Mouse (Mus musculus) hindbrain, embryonic 13.5 days (tissue): ENCODE measurements at regions not wholly inside any gene's neighbourhood (a gene's known extent, or its start where the extent isn't known, plus 50 kb on each side); places are given as distances from the start of the nearest gene placed in this dataset.
"Not testable (repeated sequence)": the region's sequence is repeated elsewhere in the genome, so short reads cannot be mapped to it uniquely, and the experiment has no call there.

Experiments
- ATAC-seq: fragments of 200-750 bp; cut with Nextera tagmentation; 2 replicates; pipeline ENCODE4 v1.8.0; 2017; ENCODE audit warnings: moderate TSS enrichment; ENCODE audit not compliant: low FRiP score
- H3K27ac ChIP-seq: fragments of 300-500 bp; sonication (generic); 2 replicates; pipeline ENCODE4 v1.5.1; 2015; ENCODE audit warnings: inconsistent platforms, mild to moderate bottlenecking, moderate library complexity
- H3K27me3 ChIP-seq: fragments of 300-500 bp; sonication (generic); 2 replicates; pipeline ENCODE4 v1.6.1; 2015; ENCODE audit warnings: mild to moderate bottlenecking, inconsistent platforms
- H3K36me3 ChIP-seq: fragments of 300-500 bp; sonication (generic); 2 replicates; pipeline ENCODE4 v1.6.1; 2015; ENCODE audit warnings: mild to moderate bottlenecking, inconsistent platforms
- H3K4me1 ChIP-seq: fragments of 300-500 bp; sonication (generic); replicated peaks from 2 replicates; pipeline ENCODE4 v1.6.1; 2015; ENCODE audit warnings: inconsistent platforms
- H3K4me2 ChIP-seq: fragments of 300-500 bp; sonication (generic); 2 replicates; pipeline ENCODE4 v1.6.1; 2015; ENCODE audit warnings: inconsistent platforms, mild to moderate bottlenecking, moderate library complexity
- H3K4me3 ChIP-seq: fragments of 300-500 bp; sonication (generic); 2 replicates; pipeline ENCODE4 v1.5.1; 2015; ENCODE audit warnings: mild to moderate bottlenecking, inconsistent platforms
- H3K9ac ChIP-seq: fragments of 300-500 bp; sonication (generic); 2 replicates; pipeline ENCODE4 v1.6.1; 2015; ENCODE audit warnings: mild to moderate bottlenecking, inconsistent platforms
- H3K9me3 ChIP-seq: fragments of 300-500 bp; sonication (generic); 2 replicates; pipeline ENCODE4 v1.6.1; 2016; ENCODE audit warnings: inconsistent platforms
- WGBS: fragments of 180-500 bp; shearing (Covaris S2); methylation state at CpG from one replicate; pipeline ENCODE4 v1.1.7; 2015; 5-methylcytosine and 5-hydroxymethylcytosine counted together

- ATAC-seq, result no peak
- 75% methylated on average over 4 of the region's 4 CpGs for WGBS
- H3K4me2 ChIP-seq, result no peak overlapping the region
- H3K4me1 ChIP-seq, result no peaks in the 10 kb centered on the region
- no peak overlapping the region for H3K4me3 ChIP-seq
- H3K27ac ChIP-seq, result no peak overlapping the region
- no peaks in the 10 kb centered on the region for H3K27me3 ChIP-seq
- no peaks in the 10 kb centered on the region for H3K9me3 ChIP-seq
- no peak overlapping the region for H3K9ac ChIP-seq
- H3K36me3 ChIP-seq, result no peaks in the 10 kb centered on the region
Measured at GRCm38 (mm10) chr3:18560282-18560785, 612.1 kb downstream of the Cypt12 start.

- not testable (repeated sequence) for H3K4me1 ChIP-seq, H3K4me2 ChIP-seq, ATAC-seq, H3K27ac ChIP-seq, H3K9me3 ChIP-seq, H3K36me3 ChIP-seq, H3K4me3 ChIP-seq, H3K9ac ChIP-seq, H3K27me3 ChIP-seq
- WGBS, result 59% methylated on average over 12 of the region's 12 CpGs
Measured at GRCm38 (mm10) chr3:18580911-18581626, 632.9 kb downstream of the Cypt12 start.

DNA sequence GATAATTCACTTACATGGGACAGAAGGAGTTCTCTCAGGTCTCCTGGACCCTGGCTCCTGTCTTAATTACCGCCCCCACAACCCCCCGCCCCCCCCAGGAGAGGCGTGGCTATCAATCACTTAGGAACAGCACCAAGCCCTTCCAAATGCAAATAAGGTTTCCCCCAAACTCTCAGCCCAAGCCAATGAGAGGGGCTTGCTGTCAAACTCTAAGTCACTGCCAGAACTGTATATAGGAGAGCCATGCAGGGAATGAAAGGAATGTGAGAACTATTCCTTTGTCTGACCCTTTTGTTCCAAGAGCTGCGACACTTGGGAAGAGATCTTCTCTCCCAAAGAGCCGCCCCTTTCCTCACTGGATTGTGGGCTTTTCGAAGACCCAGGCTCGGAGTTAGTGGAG lies 672.4 kb downstream of the Cypt12 start:
- WGBS, result 12% methylated on average over 7 of the region's 7 CpGs
- H3K27me3 ChIP-seq, result no peaks in the 10 kb centered on the region
- H3K4me2 ChIP-seq, result no peak overlapping the region
- H3K9me3 ChIP-seq, result no peaks in the 10 kb centered on the region
- no peak overlapping the region for H3K4me3 ChIP-seq
- no peak overlapping the region for H3K9ac ChIP-seq
- H3K4me1 ChIP-seq, result peaks cover 25% of the 10 kb centered on the region
- no peaks in the 10 kb centered on the region for H3K36me3 ChIP-seq
- H3K27ac ChIP-seq, result no peak overlapping the region
- ATAC-seq, result no peak

DNA sequence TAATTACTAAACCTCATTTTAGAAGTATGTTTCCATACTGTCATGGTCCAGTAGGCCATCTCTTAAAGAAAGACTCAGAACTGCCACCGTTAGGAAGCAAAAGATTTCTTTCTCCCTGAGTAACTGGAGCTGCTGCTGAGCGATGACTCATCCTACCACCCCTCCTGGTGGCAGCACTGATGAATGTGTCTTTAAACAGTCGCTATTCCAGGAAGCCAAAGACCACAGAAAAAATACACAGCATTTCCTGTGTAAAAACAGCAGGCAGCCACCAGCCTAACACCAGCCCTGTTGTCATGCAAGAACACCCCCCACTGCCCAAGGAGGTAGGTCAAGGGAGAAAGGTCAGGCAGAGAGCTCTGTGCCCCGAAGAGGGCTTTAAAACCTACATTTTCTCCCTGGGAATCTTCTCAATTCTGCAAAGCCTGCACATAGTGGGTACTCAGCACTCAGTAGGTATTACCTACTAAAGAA lies 675.7 kb downstream of the Cypt12 start:
- ATAC-seq, result peak; percentile 40; the same call in 1 of the 2 replicates
- H3K4me1 ChIP-seq, result peaks cover 38% of the 10 kb centered on the region
- WGBS, result 3% methylated on average over 4 of the region's 4 CpGs
- H3K27ac ChIP-seq, result peak overlapping the region; percentile 66
- H3K27me3 ChIP-seq, result 0 out of 2 replicates have a peak, but pooled peaks cover 6% of the 10 kb centered on the region
- H3K9me3 ChIP-seq, result no peaks in the 10 kb centered on the region
- H3K36me3 ChIP-seq, result no peaks in the 10 kb centered on the region
- no peak overlapping the region for H3K4me3 ChIP-seq
- no peak overlapping the region for H3K9ac ChIP-seq
- H3K4me2 ChIP-seq, result peak overlapping the region; percentile 63; the same call in 1 of the 2 replicates

DNA sequence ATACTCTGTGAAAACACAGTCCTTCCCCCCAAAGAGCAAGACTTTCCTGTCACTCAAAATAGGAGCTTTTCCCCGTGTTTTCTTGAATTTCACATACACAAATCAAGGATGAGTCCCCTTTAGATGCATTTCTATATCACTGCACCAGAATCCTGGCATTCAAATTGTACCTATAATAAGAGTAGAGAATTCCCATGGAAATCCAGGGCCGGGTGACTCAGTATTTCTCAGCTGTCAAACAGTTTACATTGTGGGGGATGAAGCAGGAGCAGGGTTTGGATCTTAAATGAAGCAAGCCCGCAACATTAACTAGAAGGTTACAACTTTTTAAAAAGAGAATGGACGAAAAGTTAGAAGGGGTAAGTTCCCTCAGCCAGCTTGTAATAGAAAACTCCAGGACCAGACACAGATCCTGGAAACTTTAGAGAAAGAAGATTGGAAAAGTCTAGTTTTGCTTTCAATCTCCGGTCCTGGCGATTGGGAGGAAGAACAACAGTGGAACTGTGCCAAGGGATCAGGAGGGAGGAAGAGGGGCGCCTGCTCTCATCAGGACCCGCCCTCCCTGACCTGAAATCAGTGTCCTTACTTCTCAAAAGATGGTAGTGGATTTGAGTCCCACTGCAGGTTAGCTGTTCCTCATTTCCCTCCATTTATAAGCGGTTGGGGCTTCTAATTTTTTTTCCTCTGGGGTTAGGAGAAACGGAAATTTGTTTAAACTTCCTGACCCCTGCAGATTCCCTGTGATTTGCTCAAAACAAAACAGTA lies 676.4 kb downstream of the Cypt12 start:
- Histone ChIP-seq H3K4me3 (peak overlapping the region; percentile 40), H3K4me1 (peaks cover 38% of the 10 kb centered on the region), H3K9ac (peak overlapping the region; percentile 58), H3K4me2 (peak overlapping the region; percentile 63), H3K27ac (peak overlapping the region; percentile 66), H3K27me3 (0 out of 2 replicates have a peak, but pooled peaks cover 11% of the 10 kb centered on the region), H3K36me3 (no peaks in the 10 kb centered on the region), H3K9me3 (no peaks in the 10 kb centered on the region)
- no peak for ATAC-seq
- WGBS, result 2% methylated on average over 10 of the region's 10 CpGs

GRCm38 (mm10) chr3:18625395-18626328 lies 677.5 kb downstream of the Cypt12 start:
- H3K4me3 ChIP-seq, result peak overlapping the region; percentile 40
- 2% methylated on average over 32 of the region's 32 CpGs for WGBS
- H3K4me2 ChIP-seq, result peak overlapping the region; percentile 63
- ATAC-seq, result peak; percentile 89
- no peaks in the 10 kb centered on the region for H3K36me3 ChIP-seq
- H3K4me1 ChIP-seq, result peaks cover 38% of the 10 kb centered on the region
- H3K27me3 ChIP-seq, result 0 out of 2 replicates have a peak, but pooled peaks cover 11% of the 10 kb centered on the region
- H3K9me3 ChIP-seq, result no peaks in the 10 kb centered on the region
- peak overlapping the region; percentile 66 for H3K27ac ChIP-seq
- peak overlapping the region; percentile 58 for H3K9ac ChIP-seq

DNA sequence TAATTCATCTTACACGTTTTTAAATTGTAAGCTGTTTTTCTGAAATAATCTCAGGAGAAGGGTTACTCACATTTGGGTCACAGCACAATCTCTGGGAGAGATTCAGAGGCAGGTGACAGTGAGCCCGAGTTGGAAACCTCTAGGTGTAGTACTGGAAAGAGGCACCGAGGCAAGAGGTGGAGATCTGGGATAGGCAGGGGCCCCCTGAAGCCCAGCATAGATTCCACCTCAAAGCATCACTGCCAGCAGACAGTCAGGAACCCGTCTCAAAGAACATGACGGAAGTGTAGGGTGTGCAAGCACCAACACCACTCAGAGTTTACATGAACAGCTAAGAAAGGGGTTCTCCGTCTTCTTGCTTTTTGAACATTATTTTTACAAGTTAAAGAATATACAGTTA lies 678.2 kb downstream of the Cypt12 start:
- Histone ChIP-seq H3K9ac (no peak overlapping the region), H3K4me1 (peaks cover 36% of the 10 kb centered on the region), H3K4me3 (peak overlapping the region; percentile 40; the same call in 1 of the 2 replicates), H3K27ac (peak overlapping the region; percentile 66), H3K4me2 (peak overlapping the region; percentile 63), H3K9me3 (no peaks in the 10 kb centered on the region), H3K36me3 (no peaks in the 10 kb centered on the region), H3K27me3 (0 out of 2 replicates have a peak, but pooled peaks cover 11% of the 10 kb centered on the region)
- peak; percentile 34; the same call in 1 of the 2 replicates for ATAC-seq
- WGBS, result 33% methylated on average over 6 of the region's 6 CpGs

DNA sequence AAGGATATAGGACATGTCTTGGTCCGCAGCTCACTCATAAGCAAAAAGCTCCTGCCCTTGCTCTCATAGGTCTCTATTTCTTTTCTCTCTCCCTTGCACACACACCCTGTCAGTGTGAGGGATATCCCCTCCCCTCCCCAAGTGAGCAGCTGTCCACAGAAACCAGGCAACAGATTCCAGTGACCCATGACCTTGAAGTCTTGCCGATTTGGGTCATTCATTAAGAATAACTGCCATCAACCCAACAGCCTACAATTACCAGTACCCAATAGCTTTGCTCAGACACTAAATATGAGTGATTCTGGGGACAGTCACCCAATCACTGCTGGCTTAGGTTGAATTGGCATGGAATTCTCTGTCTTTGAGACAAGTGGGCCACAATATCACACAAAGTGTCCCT lies 678.6 kb downstream of the Cypt12 start:
- H3K36me3 ChIP-seq, result no peaks in the 10 kb centered on the region
- no peak overlapping the region for H3K4me3 ChIP-seq
- H3K9ac ChIP-seq, result no peak overlapping the region
- no peak overlapping the region for H3K4me2 ChIP-seq
- no peak for ATAC-seq
- peaks cover 36% of the 10 kb centered on the region for H3K4me1 ChIP-seq
- 51% methylated on average over 2 of the region's 2 CpGs for WGBS
- 0 out of 2 replicates have a peak, but pooled peaks cover 11% of the 10 kb centered on the region for H3K27me3 ChIP-seq
- no peak overlapping the region for H3K27ac ChIP-seq
- no peaks in the 10 kb centered on the region for H3K9me3 ChIP-seq

DNA sequence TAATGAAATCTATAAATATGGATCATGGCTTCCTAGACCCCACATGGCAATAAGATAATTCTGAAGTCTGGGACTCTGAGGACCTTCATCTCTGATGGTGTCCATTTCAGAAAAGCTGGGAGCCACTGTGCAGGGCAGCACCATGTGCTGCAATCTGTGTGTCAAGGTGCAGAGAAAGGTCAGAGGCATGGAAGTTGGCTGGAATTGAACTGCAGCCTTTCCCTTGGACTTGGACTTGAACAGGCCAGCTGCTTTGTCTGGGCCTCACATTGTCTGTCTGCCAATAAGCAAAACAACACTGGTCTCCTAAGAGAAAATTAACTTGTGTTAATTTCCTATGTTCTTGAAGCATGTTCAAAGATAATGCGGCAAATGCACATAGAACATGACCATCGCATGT lies 681.0 kb downstream of the Cypt12 start:
- H3K27me3 ChIP-seq, result 0 out of 2 replicates have a peak, but pooled peaks cover 11% of the 10 kb centered on the region
- no peak overlapping the region for H3K27ac ChIP-seq
- WGBS, result 94% methylated on average over 2 of the region's 2 CpGs
- H3K9me3 ChIP-seq, result no peaks in the 10 kb centered on the region
- H3K4me3 ChIP-seq, result no peak overlapping the region
- no peak overlapping the region for H3K4me2 ChIP-seq
- no peaks in the 10 kb centered on the region for H3K36me3 ChIP-seq
- H3K9ac ChIP-seq, result no peak overlapping the region
- ATAC-seq, result no peak
- H3K4me1 ChIP-seq, result peaks cover 26% of the 10 kb centered on the region

GRCm38 (mm10) chr3:18631601-18632000 lies 683.4 kb downstream of the Cypt12 start:
- H3K4me1 ChIP-seq, result 0 out of 2 replicates have a peak, but pooled peaks cover 5% of the 10 kb centered on the region
- 0 out of 2 replicates have a peak, but pooled peaks cover 11% of the 10 kb centered on the region for H3K27me3 ChIP-seq
- no peaks in the 10 kb centered on the region for H3K36me3 ChIP-seq
- no peak overlapping the region for H3K27ac ChIP-seq
- H3K4me3 ChIP-seq, result no peak overlapping the region
- H3K4me2 ChIP-seq, result no peak overlapping the region
- WGBS, result 82% methylated on average over 1 of the region's 1 CpGs
- no peaks in the 10 kb centered on the region for H3K9me3 ChIP-seq
- H3K9ac ChIP-seq, result no peak overlapping the region
- ATAC-seq, result no peak

DNA sequence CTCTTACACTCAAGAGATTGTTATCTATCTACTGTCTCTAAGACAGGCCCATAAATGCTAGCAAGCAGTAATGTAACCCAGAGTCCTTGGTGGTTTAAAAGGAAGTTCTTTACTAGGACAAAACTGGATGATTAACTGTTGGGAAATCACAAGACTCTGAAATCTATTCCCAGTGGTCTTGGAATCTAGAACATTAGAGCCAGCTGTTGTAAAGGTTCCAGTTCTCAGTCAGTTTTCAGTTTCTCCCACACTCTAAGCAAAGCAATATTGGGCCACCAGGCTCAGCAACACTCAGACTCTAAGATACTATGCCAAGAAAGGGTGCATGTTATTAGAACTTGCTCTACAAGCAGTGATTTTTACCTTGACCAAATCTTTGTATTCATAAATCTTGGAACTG lies 686.6 kb downstream of the Cypt12 start:
- no peaks in the 10 kb centered on the region for H3K27me3 ChIP-seq
- no peak overlapping the region for H3K9ac ChIP-seq
- H3K9me3 ChIP-seq, result no peaks in the 10 kb centered on the region
- no peak overlapping the region for H3K27ac ChIP-seq
- no peak overlapping the region for H3K4me2 ChIP-seq
- H3K36me3 ChIP-seq, result no peaks in the 10 kb centered on the region
- no peak for ATAC-seq
- H3K4me3 ChIP-seq, result no peak overlapping the region
- H3K4me1 ChIP-seq, result no peaks in the 10 kb centered on the region
